Mouse (Mus musculus) stomach, postnatal 0 days (tissue): ENCODE results near the gene Dad1. TPM values are rescaled to one million over a fixed set of nuclear protein-coding genes. Genes with fewer than 3 reads are reported as not detected.

ENCODE experiments used
- ATAC-seq: fragments of 200-750 bp; cut with Nextera tagmentation; 2 replicates; pipeline ENCODE4 v1.8.0; 2017; ENCODE audit not compliant: low FRiP score, low TSS enrichment
- DNase-seq: peaks from one replicate; pipeline ENCODE4 v3.0.0-alpha.2; 2016; ENCODE audit warnings: low spot score
- H3K27ac ChIP-seq: fragments of 300-500 bp; sonication (generic); replicated peaks from 2 replicates; pipeline ENCODE4 v1.5.1; 2014; ENCODE audit warnings: mild to moderate bottlenecking, control low read depth
- H3K27me3 ChIP-seq: fragments of 300-500 bp; sonication (generic); 2 replicates; pipeline ENCODE4 v1.6.1; 2014; ENCODE audit warnings: low read length; ENCODE audit not compliant: control insufficient read depth, insufficient read depth
- H3K36me3 ChIP-seq: fragments of 300-500 bp; sonication (generic); 2 replicates; pipeline ENCODE4 v1.6.1; 2014; ENCODE audit warnings: low read length, mixed read lengths; ENCODE audit not compliant: control insufficient read depth, insufficient read depth
- H3K4me1 ChIP-seq: fragments of 300-500 bp; sonication (generic); replicated peaks from 2 replicates; pipeline ENCODE4 v1.6.1; 2014; ENCODE audit warnings: antibody characterized with exemption; ENCODE audit not compliant: control insufficient read depth, insufficient read depth
- H3K4me2 ChIP-seq: fragments of 300-500 bp; sonication (generic); replicated peaks from 2 replicates; pipeline ENCODE4 v1.6.1; 2014; ENCODE audit warnings: low read depth, mild to moderate bottlenecking, control low read depth, moderate library complexity
- H3K4me3 ChIP-seq: fragments of 300-500 bp; sonication (generic); 2 replicates; pipeline ENCODE4 v1.5.1; 2014; ENCODE audit warnings: low read depth, low read length, control low read depth
- H3K9ac ChIP-seq: fragments of 300-500 bp; sonication (generic); 2 replicates; pipeline ENCODE4 v1.6.1; 2014; ENCODE audit warnings: mild to moderate bottlenecking, low read length, control low read depth, mixed read lengths
- H3K9me3 ChIP-seq: fragments of 300-500 bp; sonication (generic); 2 replicates; pipeline ENCODE4 v1.6.1; 2016; ENCODE audit warnings: low read length; ENCODE audit not compliant: control insufficient read depth
- CTCF ChIP-seq: IDR thresholded peaks from 2 replicates; pipeline ENCODE4 v1.5.1; 2016; ENCODE audit warnings: antibody characterized with exemption, low read depth, mild to moderate bottlenecking, moderate library complexity
- EP300 ChIP-seq: optimal IDR thresholded peaks from 2 replicates; pipeline ENCODE3; 2016; ENCODE audit warnings: antibody characterized with exemption
- WGBS: fragments of 180-500 bp; shearing (Covaris S2); extraction: QIAGEN DNeasy Blood & Tissue Kit; methylation state at CpG from one replicate; pipeline ENCODE4 v1.1.7; 2014; 5-methylcytosine and 5-hydroxymethylcytosine counted together
- polyA plus RNA-seq: library from polyadenylated mRNA; unstranded; fragments of >200 nt; fragmentation: Nextera tagmentation; extraction: Ambion mirVana; gene quantifications from 2 replicates; pipeline ENCODE4 v1.2.1, GENCODE M21; 2015

Dad1 gene
- polyA plus RNA-seq, 1 experiment from 2014 or later, result 433 TPM

DNA sequence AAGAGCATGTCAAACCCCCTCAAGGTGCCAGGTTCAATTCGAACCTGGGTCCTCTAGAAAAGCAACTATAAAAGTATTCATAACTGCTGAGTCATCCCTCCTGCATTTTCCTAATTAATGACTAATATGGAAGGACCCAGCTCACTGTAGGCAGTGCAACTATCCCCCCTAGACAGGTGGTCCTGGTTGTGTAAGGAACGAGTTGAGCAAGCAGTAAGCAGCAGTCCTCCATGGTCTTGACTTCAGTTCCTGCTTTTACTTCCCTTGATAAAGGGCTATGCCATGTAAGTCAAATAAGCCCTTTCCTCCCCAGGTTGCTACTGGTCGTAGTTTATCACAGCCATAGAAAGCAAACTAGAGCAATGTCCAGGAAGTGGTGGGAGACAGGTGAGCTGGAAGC, 7.7 kb downstream of the Dad1 start:
- Histone ChIP-seq H3K9ac (no peak overlapping the region), H3K36me3 (peaks cover 19% of the 10 kb centered on the region), H3K4me1 (0 out of 2 replicates have a peak, but pooled peaks cover 2% of the 10 kb centered on the region), H3K4me3 (no peak overlapping the region), H3K27ac (no peak overlapping the region), H3K27me3 (no peaks in the 10 kb centered on the region), H3K4me2 (no peak overlapping the region), H3K9me3 (no peaks in the 10 kb centered on the region)
- ATAC-seq, result no peak
- no peak for DNase-seq
- TF ChIP-seq EP300 (no peak), CTCF (no peak)
- WGBS, result 87% methylated on average over 3 of the region's 3 CpGs

DNA sequence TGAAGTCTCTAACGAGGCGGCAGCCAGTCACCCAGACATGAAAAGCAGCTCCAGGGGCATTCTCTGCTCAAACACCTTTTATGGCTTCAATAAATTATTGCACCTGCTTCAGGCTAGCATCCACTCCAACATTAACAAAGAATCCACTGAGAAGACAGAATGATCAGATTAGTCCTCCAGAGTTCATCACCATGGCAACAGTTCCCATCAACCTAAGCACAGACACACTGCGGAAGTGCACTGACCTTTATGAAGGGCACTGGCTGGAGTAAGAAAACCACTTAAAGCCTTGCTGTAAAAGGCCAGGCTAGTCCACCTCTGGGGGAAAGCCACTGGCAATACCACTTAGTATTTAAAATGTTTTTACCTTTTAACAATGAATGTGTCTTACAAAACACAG, 9.7 kb downstream of the Dad1 start:
- H3K9me3 ChIP-seq, result no peaks in the 10 kb centered on the region
- no peaks in the 10 kb centered on the region for H3K4me1 ChIP-seq
- H3K27me3 ChIP-seq, result no peaks in the 10 kb centered on the region
- WGBS, result 69% methylated on average over 3 of the region's 3 CpGs
- DNase-seq (no peak), ATAC-seq (no peak)
- H3K9ac ChIP-seq, result no peak overlapping the region
- H3K27ac ChIP-seq, result no peak overlapping the region
- no peak overlapping the region for H3K4me3 ChIP-seq
- no peak overlapping the region for H3K4me2 ChIP-seq
- peaks cover 15% of the 10 kb centered on the region for H3K36me3 ChIP-seq
- TF ChIP-seq EP300 (no peak), CTCF (no peak)

DNA sequence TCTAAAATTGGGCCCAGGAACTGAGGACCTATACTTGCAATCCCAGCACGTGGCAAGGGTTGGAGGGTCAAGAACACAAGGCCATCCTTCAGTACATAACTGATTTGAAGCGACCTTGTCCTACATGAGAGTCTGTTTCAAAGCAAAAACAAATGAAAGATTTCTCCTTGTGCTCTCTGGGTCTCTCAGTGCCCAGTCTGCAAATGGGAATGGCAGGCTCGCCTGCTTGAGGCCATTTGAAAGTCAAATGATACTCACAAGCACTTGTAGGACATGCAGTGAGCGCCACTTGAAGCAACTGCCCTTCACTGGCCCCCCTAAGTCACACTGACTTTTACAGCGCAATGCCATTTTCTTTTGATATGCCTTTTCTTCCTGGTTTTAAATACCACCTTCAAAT, 13.4 kb downstream of the Dad1 start:
- TF ChIP-seq CTCF (no peak), EP300 (no peak)
- Histone ChIP-seq H3K27ac (no peak overlapping the region), H3K4me3 (no peak overlapping the region), H3K4me1 (no peaks in the 10 kb centered on the region), H3K9me3 (no peaks in the 10 kb centered on the region), H3K36me3 (peaks cover 12% of the 10 kb centered on the region), H3K9ac (no peak overlapping the region), H3K27me3 (no peaks in the 10 kb centered on the region), H3K4me2 (no peak overlapping the region)
- WGBS, result 88% methylated on average over 5 of the region's 5 CpGs
- ATAC-seq (no peak), DNase-seq (no peak)

DNA sequence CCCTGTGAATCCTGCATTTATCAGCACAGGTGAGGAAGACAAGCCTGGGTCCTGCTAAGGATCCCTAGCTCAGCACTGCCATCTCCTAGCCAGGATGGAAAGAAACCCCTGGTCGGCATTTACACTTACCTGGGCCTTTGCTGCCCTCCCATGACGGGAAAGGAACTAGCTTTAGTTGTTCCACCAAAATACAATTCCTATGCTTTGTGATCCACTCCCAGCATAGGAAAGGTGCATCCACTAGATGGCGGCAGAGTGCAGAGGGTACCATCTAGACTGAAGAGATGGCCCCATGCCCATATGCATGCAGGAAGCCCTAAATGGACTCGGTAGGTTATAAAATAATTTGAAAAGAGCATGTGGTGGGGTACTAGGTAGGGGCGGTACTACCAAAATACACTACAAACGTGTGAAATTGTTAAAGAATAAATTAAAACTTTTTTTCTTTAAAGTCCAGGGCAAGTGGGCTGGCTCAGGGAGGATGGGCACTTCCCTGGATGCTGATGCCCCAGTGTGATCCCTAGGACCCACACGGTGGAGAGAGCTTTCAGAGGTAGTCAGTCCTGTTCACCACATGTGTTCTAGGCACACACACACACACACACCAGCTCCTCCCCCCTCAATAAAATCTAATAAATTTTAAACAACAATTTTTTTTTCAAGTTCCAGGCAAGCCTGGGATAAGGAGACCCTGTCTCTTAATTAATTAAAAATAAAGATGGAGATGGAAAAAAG, 14.7 kb downstream of the Dad1 start:
- Histone ChIP-seq H3K4me2 (no peak overlapping the region), H3K4me3 (no peak overlapping the region), H3K9me3 (no peaks in the 10 kb centered on the region), H3K36me3 (peaks cover 16% of the 10 kb centered on the region), H3K27ac (no peak overlapping the region), H3K9ac (no peak overlapping the region), H3K4me1 (no peaks in the 10 kb centered on the region), H3K27me3 (no peaks in the 10 kb centered on the region)
- peak; percentile 88 for DNase-seq
- TF ChIP-seq CTCF (peak; percentile 96), EP300 (no peak)
- ATAC-seq, result peak; percentile 81
- WGBS, result 19% methylated on average over 7 of the region's 7 CpGs

DNA sequence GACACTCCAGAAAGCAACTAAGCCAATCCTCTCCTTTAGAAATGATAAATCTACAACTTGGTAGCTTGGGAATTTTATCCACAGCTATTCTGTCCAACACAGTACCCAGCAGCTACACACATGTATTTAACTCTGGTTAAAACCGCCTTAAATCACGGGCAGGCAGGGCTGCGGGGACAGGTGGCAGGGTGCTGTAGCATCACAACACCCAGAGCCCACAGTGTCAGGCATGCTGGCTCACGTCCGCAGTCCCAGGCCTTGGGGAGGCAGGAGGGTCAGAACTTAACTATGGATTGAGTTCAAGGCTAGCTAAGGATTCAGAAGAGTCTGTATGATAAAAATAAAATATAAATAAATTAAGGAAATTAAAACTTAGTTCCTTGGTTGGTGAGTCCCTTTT, 17.0 kb downstream of the Dad1 start:
- H3K36me3 ChIP-seq, result peaks cover 10% of the 10 kb centered on the region

DNA sequence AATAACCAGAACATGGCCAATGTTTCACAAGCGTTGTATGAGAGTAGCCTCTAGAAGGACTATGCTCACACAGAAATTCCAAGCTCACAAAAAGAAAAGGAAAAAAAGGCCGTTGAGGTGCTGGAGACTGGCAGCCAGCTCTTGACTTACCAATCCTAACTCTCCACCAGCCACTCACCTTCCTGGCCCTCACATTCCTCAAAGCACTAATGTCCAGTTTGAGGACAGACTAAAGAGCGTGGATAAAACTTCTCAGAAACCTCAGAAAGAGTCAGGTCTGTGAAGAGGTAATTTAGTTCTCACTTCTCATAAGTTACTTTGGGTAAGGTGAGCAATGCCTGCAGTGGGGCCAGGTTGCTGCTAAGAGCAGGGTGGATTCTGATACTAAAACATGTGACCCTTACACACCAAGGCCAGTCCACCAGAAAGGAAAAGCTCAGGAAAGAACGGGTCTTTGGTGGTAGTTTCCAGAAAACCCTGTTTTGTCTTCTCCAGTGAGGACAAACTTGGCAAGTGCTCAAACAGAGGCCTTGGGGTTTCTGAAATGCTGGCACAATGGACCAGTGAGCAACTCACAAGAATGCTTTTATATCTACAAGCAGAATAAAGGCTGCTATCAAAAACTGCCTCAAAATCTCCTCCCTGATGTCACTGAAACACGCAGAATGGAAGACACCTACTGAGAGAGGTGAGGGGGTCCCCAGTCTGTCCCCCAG, 17.9 kb downstream of the Dad1 start:
- Histone ChIP-seq H3K9me3 (no peaks in the 10 kb centered on the region), H3K4me3 (no peak overlapping the region), H3K4me2 (no peak overlapping the region), H3K36me3 (peaks cover 4% of the 10 kb centered on the region; the same call in 1 of the 2 replicates), H3K9ac (no peak overlapping the region), H3K4me1 (no peaks in the 10 kb centered on the region), H3K27ac (no peak overlapping the region), H3K27me3 (no peaks in the 10 kb centered on the region)
- TF ChIP-seq EP300 (no peak), CTCF (no peak)
- 81% methylated on average over 5 of the region's 5 CpGs for WGBS
- ATAC-seq, result no peak
- no peak for DNase-seq

More for the DNA sequence above, 17.0 kb downstream of the Dad1 start:
- H3K4me3 ChIP-seq, result no peak overlapping the region
- DNase-seq (no peak), ATAC-seq (no peak)
- H3K27ac ChIP-seq, result no peak overlapping the region
- WGBS, result 90% methylated on average over 5 of the region's 5 CpGs
- TF ChIP-seq EP300 (no peak), CTCF (no peak)
- H3K9ac ChIP-seq, result no peak overlapping the region
- H3K4me1 ChIP-seq, result no peaks in the 10 kb centered on the region
- H3K4me2 ChIP-seq, result no peak overlapping the region
- H3K9me3 ChIP-seq, result no peaks in the 10 kb centered on the region
- H3K27me3 ChIP-seq, result no peaks in the 10 kb centered on the region
